Mouse (Mus musculus) cortical plate, adult 2 months (tissue): ENCODE results near the gene Naga. TPM values are rescaled to one million over a fixed set of nuclear protein-coding genes. Genes with fewer than 3 reads are reported as not detected.

ENCODE experiments used
- H3K27ac ChIP-seq: fragments of 200-500 bp; 2 replicates; pipeline ENCODE4 v1.5.1; 2012; ENCODE audit warnings: low read length, control low read depth, inconsistent platforms; ENCODE audit not compliant: insufficient read depth
- H3K4me1 ChIP-seq: fragments of 200-500 bp; 2 replicates; pipeline ENCODE4 v1.6.1; 2011; ENCODE audit warnings: low read length; ENCODE audit not compliant: control insufficient read depth, insufficient read depth
- H3K4me3 ChIP-seq: fragments of 200-500 bp; 2 replicates; pipeline ENCODE4 v1.5.1; 2011; ENCODE audit warnings: mild to moderate bottlenecking, low read length, control low read depth; ENCODE audit not compliant: insufficient read depth
- CTCF ChIP-seq: fragments of 200-500 bp; IDR thresholded peaks from 2 replicates; pipeline ENCODE4 v1.5.1; 2011; ENCODE audit warnings: mild to moderate bottlenecking, control low read depth, low read length; ENCODE audit not compliant: insufficient read depth; ENCODE audit errors: extremely low read depth
- POLR2A ChIP-seq: fragments of 200-500 bp; IDR thresholded peaks from 2 replicates; pipeline ENCODE4 v1.6.1; 2011; ENCODE audit warnings: mild to moderate bottlenecking, low read length, control low read depth; ENCODE audit not compliant: insufficient read depth; ENCODE audit errors: extremely low read depth
- polyA plus RNA-seq: library from polyadenylated mRNA; depleted of rRNA; stranded (reverse); fragments of >200 nt; gene quantifications from 2 replicates; pipeline ENCODE4 v1.2.3, GENCODE M21; 2012; rRNA removed

Naga gene
- 52.8 and 54.8 TPM in 2 replicates for polyA plus RNA-seq

DNA sequence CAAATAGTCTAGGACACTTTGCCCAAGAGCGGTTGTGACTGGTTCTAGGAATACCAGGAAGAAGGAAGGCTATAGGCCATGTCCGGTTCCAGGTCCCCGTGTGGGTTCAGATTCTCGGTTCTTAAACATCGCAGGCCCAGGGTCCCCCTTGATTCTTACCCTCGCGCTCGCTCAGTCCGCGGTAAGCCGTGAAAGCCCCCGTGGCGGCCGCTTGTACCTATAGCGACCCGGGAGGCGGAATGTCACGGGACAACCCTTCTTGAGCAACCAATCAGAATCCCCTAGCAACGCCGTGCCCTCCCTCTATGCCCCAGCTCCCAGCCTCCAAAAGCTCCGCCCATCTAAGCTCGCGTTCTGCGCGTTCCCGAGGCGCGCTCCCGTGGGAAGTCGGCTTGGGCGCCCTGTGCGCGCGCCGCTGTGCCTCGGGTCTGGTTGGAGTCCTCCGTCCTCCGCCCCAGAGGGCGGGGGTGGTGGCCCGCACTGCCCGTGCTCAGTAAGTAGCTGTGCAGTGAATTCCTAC is at the start of gene Naga, which contains the start of the genes Pheta2 and Smdt1:
Naga (minus strand) TSS at position 333 of the 520 bp plus-strand sequence.
Pheta2 (plus strand) TSS at position 350 of the 520 bp plus-strand sequence.
Smdt1 (plus strand) TSS at position 367 of the 520 bp plus-strand sequence.
- Histone ChIP-seq H3K4me1 (peaks cover 3% of the 10 kb centered on the region; the same call in 1 of the 2 replicates), H3K27ac (no peak within 1 kb of the TSS), H3K4me3 (peak within 1 kb of the TSS; percentile 68)
- TF ChIP-seq CTCF: no peak
- peak; percentile 33; the same call in 1 of the 2 replicates for TF ChIP-seq POLR2A

- Histone ChIP-seq H3K4me3 (no peak overlapping the region), H3K27ac (no peak overlapping the region), H3K4me1 (no peaks in the 10 kb centered on the region)
- TF ChIP-seq CTCF (no peak), POLR2A (no peak)
Observed at GRCm38 (mm10) chr15:82385729-82386128, 47.0 kb upstream of the Naga start.

DNA sequence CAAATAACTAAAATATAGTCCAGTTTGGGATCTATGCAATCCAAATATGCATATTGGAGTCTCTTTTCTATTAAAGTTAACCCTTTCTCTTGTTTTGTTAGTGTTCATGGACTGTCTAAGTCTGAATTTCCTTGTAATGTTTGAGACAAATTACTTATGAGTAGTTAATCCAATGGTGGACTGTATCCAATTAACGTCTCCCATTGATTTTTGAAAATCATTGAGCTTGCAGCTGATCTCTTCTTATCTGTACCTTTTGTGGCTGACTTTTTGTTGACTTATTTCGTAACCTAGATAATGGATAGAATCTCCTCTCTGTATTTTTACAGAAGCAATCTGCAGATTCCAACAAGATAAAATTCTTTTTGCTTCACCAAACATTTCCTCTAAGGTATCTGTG is 43.7 kb upstream of the Naga start:
- no peak overlapping the region for H3K4me3 ChIP-seq
- TF ChIP-seq CTCF (no peak), POLR2A (no peak)
- no peak overlapping the region for H3K27ac ChIP-seq
- no peaks in the 10 kb centered on the region for H3K4me1 ChIP-seq

- peak overlapping the region; percentile 31 for H3K4me3 ChIP-seq
- peak overlapping the region; percentile 51; the same call in 1 of the 2 replicates for H3K27ac ChIP-seq
- H3K4me1 ChIP-seq: peaks cover 2% of the 10 kb centered on the region
- TF ChIP-seq CTCF (no peak), POLR2A (no peak)
Observed at GRCm38 (mm10) chr15:82380714-82381062, 42.0 kb upstream of the Naga start.

DNA sequence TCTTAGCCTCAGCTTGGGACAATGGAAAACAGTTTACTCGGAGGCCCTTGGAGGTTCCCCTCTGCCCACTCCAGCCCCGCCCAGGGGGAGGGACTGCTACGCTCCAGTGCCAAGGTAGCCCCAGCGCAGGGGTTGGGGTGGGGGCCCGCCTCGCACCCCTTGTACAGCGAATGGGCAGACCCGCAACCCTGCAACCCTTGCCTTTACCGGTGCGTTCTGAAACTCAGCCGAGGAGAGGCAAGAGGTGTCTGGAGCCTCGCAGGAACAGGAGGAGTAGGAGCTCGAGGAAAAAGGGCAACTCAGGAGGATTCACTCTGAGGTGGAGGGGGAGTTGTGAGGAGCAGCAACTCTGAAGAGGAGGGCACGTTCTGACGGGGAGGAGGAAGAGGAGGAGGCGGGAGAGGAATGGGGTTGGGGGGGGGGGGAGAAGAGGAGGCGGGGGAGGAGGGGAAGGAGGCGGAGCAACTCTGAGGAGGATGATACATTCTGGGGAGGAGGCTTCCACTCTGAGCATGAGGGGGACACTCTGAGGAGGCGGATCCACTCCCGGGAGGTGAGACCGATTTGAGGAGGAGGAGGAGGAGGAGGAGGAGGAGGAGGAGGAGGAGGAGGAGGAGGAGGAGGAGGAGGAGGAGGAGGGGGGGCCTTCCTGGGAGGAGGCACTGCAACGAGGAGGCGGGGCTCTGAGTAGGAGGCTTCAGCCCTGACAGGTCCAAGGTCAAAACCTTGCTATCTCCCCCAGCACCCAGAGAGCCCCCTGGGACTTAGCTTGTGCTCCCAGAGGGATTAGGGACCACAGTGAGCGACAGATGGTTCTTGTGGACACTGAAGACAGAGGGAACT is 41.4 kb upstream of the Naga start, which contains the start of gene Cyp2d22:
Cyp2d22 (minus strand) TSS at position 390 of the 843 bp plus-strand sequence.
- H3K27ac ChIP-seq: peak within 1 kb of the TSS; percentile 51
- TF ChIP-seq POLR2A: peak; percentile 36; the same call in 1 of the 2 replicates
- no peak for TF ChIP-seq CTCF
- peaks cover 2% of the 10 kb centered on the region for H3K4me1 ChIP-seq
- H3K4me3 ChIP-seq: peak within 1 kb of the TSS; percentile 31

GRCm38 (mm10) chr15:82379511-82379870 is 40.8 kb upstream of the Naga start:
- Histone ChIP-seq H3K4me1 (peaks cover 2% of the 10 kb centered on the region), H3K27ac (peak overlapping the region; percentile 19), H3K4me3 (peak overlapping the region; percentile 31)
- no peak for TF ChIP-seq CTCF
- no peak for TF ChIP-seq POLR2A

DNA sequence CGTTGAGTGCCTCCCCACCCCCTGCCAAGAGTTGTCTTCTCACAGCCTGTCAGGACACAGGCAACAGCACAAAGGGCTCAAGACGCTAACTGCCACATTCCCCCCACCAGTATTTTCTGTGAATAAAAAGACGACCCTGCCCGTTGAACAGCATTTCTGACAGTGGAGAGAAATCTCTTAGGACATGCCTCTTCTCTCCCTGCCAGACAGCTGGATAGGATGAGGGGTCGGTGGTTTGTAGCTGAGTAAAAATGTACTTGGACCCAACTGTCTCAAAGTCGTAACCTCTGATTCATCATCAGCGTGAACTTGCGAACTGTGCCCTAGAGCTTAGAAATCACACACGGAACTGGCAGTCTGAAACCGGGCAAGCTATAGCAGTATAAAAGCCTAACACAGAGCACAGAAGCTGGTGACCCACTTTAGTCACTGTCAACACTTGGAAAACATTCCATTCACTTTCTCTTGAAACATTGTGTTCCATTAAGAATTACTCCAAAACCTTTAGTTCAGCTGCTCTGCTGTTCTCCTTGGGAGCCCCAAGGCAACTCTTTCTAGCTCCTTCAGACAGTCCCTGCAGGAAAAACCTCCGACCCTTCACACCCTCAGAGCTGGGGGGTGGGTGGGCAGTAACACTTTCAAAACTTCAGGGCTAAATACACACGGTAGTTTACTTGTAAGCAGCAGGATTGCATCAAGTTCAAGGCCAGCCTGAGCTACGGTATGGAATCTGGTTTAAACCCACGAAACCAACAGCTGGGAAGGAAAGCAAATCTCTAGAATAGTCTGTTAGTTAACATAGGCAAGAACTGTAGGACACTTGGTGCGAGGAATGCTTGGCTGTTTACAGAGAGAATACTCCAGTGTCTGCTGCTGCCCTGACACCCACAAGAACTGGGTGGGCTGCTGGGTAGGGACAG is 39.8 kb upstream of the Naga start:
- Histone ChIP-seq H3K27ac (peak overlapping the region; percentile 19), H3K4me3 (no peak overlapping the region), H3K4me1 (peaks cover 2% of the 10 kb centered on the region)
- TF ChIP-seq CTCF (no peak), POLR2A (no peak)

DNA sequence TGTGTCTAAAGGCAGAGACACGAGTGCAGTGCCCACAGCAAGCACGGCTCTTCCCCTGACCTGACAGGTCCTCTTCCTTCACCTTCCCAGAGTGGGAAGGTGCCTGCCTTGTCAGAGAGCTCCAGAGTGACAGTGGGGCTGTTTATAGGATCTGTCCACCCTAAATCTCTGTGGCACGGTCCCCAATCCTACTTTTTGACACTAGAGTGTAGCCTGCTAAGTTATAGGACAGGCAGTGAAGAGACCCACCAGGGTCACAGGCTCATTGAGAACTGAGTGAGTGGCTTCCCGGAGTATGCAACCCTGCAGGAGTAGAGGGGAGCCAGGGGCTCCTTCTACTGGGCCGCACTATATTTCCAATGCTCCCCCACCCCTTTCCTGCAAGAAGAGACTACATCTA is 39.0 kb upstream of the Naga start:
- Histone ChIP-seq H3K27ac (peak overlapping the region; percentile 19), H3K4me3 (no peak overlapping the region), H3K4me1 (peaks cover 2% of the 10 kb centered on the region)
- TF ChIP-seq POLR2A: no peak
- no peak for TF ChIP-seq CTCF

DNA sequence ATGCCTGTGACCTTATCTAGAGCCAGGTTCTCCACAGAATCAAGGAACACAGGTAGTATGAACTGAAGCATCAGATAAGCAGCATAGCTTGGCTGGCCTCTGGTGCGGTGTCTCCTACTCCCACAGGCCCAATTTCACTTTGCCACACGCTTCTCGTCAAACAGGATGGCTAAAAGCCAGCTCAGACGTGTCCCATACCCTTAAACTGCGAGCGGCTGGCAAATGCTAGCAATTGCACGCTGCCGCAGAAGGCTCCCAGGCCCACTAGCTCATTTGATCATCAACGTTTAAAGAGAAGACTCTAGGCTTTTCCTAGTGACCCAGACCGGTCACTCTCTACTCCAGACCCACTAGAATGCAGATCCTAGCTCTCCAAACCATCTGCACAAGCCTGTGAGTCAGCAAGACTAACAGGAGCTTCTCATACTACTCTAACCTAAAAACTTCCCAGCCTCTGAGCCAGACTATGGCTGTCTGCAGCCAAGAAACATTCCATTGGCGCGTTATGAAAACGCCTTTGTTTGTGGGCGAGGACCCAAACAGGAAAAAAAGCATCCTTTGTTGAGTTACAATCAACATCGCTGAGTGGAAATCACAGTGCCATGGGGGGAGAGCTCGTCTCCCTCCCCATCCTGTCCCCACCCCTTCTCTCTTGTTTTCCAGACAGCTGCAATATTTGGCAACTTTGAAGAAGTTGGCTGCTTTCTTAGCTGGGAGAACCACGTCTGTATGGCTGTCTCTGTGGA is 37.8 kb upstream of the Naga start:
- H3K27ac ChIP-seq: peak overlapping the region; percentile 86
- TF ChIP-seq CTCF: no peak
- H3K4me3 ChIP-seq: no peak overlapping the region
- peaks cover 2% of the 10 kb centered on the region for H3K4me1 ChIP-seq
